Mouse (Mus musculus): ENCODE measurements at regions not wholly inside any gene's neighbourhood (a gene's known extent, or its start where the extent isn't known, plus 50 kb on each side); places are given as distances from the start of the nearest gene placed in this dataset.

DNA sequence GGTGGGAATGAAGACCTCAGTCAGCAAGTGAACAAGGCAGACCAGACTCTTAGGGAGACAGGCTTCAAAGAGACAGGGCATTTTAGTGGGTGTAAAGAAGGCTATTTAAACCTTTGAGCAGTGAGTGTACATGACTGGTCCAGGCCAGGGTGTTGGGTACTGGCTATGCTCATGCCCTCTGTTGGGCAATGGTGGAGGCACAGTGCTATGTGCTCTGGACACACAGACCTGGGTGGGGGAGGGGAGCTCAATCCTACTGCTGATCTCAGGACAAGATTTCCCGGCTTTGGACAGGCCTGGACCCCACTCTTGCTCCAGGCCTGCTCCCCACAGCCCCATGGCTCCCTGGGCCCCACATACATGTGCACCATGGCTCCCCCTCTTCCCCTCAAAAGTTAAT is 355.1 kb downstream of the Slc4a3 start:
- peak; percentile 43 for TF ChIP-seq CTCF (IDR thresholded peaks at IDR 0.05; ENCODE audit: low read depth)
- Histone ChIP-seq H3K36me3 (ENCODE audit: insufficient read depth, low read length) (no peaks in the 10 kb centered on the region), H3K27ac (no peak overlapping the region), H3K9me3 (ENCODE audit: low read length) (no peaks in the 10 kb centered on the region), H3K27me3 (ENCODE audit: insufficient read depth, low read length) (no peaks in the 10 kb centered on the region), H3K9ac (replicated peaks; ENCODE audit: low read length) (no peak overlapping the region), H3K4me1 (ENCODE audit: insufficient read depth, low read length) (no peaks in the 10 kb centered on the region), H3K4me2 (ENCODE audit: low read depth, low read length) (no peak overlapping the region), H3K4me3 (ENCODE audit: low read length) (no peak overlapping the region)
- no peak for ATAC-seq
- 40% methylated on average over 1 of the region's 1 CpGs for WGBS
- DNase-seq (ENCODE audit: low spot score) = peak; percentile 24

DNA sequence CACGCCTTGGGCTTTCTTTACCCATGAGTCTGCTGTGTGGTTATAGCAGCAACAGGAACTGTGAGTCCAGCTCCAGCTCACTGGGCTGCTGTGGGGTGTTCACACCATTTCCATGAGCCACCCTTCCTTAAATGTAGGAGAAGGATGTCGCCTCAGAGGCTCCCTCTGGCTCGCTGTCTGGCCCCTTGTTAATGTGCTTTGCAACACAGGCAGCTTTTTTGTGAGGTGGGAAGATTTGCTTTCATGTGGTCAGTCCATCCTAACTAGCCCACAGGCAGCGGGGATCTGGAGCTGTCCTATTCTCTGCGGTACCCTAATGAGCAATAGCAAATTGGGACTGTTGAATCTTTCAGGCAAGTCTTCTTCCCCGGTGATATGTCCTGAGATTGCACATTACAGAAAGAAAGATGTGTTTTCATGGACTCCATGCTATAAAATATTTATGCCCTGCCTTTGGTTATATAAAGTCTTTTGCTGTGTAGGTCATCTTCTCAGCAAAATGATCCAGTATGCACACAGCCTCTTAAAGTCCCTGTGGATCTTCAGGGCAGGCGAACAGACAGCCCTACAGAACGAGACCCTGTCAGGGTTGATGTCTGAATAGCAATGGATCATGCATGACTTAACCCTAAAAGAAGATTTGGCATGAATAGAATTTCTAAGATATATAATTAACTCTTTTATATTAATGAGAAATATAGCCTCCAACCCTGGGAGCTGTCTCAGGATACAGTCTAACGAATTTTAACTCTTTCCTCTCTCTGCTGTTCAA is 359.8 kb downstream of the Slc4a3 start:
- TF ChIP-seq CTCF (IDR thresholded peaks at IDR 0.05; ENCODE audit: low read depth) = no peak
- H3K9me3 ChIP-seq (ENCODE audit: low read length) = no peaks in the 10 kb centered on the region
- no peaks in the 10 kb centered on the region for H3K4me1 ChIP-seq (ENCODE audit: insufficient read depth, low read length)
- no peaks in the 10 kb centered on the region for H3K36me3 ChIP-seq (ENCODE audit: insufficient read depth, low read length)
- WGBS = 38% methylated on average over 9 of the region's 9 CpGs
- no peak overlapping the region for H3K4me3 ChIP-seq (ENCODE audit: low read length)
- DNase-seq (ENCODE audit: low spot score) (no peak), ATAC-seq (no peak)
- no peak overlapping the region for H3K9ac ChIP-seq (replicated peaks; ENCODE audit: low read length)
- H3K27ac ChIP-seq = no peak overlapping the region
- no peak overlapping the region for H3K4me2 ChIP-seq (ENCODE audit: low read depth, low read length)
- H3K27me3 ChIP-seq (ENCODE audit: insufficient read depth, low read length) = no peaks in the 10 kb centered on the region

DNA sequence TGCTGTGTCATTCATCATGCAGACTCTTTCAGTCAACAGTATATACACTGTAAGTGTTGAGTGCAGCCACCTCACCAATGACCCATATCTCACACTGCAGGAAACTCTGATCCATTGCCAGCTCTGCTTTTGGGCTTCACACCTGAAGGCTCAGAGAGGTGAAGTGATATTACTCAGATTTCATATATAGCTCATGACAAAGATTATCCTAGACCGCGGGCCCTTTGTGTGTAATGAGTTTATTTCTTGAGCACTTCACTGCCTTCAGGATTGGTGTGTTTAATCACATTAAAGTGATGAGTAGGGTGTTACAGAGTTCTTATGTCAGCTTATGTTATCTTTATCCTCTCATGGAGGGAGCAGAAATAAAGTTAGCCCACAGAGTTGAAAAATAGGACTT is 369.2 kb downstream of the Slc4a3 start:
- no peak for TF ChIP-seq CTCF (IDR thresholded peaks at IDR 0.05; ENCODE audit: low read depth)
- ATAC-seq = no peak

DNA sequence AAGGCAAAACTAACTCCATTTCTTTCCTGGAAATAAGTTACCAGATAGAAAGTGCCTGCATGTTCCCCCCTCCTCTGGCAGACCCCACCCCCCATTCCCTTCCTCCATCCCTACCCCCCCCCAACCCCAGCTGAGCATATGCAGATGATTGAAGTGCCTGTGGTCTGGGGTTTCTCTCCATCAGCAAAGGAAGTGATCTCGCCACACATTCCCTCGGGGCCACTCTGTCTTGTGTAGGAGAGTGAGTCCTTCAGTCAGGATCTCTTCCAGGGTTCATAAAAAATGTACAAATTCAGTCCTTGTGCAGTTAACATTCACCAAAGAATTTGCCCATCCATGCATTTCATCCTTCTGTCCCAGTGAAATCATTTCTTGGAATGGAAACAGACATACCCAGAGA is 370.1 kb downstream of the Slc4a3 start:
- H3K9me3 ChIP-seq (ENCODE audit: low read length) = no peaks in the 10 kb centered on the region
- H3K36me3 ChIP-seq (ENCODE audit: insufficient read depth, low read length) = no peaks in the 10 kb centered on the region
- H3K4me3 ChIP-seq (ENCODE audit: low read length) = no peak overlapping the region
- H3K4me2 ChIP-seq (ENCODE audit: low read depth, low read length) = no peak overlapping the region
- no peaks in the 10 kb centered on the region for H3K4me1 ChIP-seq (ENCODE audit: insufficient read depth, low read length)
- no peak for TF ChIP-seq CTCF (IDR thresholded peaks at IDR 0.05; ENCODE audit: low read depth)
- H3K27me3 ChIP-seq (ENCODE audit: insufficient read depth, low read length) = no peaks in the 10 kb centered on the region
- H3K27ac ChIP-seq = no peak overlapping the region
- WGBS = 50% methylated on average over 2 of the region's 2 CpGs
- ATAC-seq = no peak
- no peak for DNase-seq (ENCODE audit: low spot score)
- no peak overlapping the region for H3K9ac ChIP-seq (replicated peaks; ENCODE audit: low read length)

More for the DNA sequence above, 369.2 kb downstream of the Slc4a3 start:
- no peaks in the 10 kb centered on the region for H3K9me3 ChIP-seq (ENCODE audit: low read length)
- no peak overlapping the region for H3K4me3 ChIP-seq (ENCODE audit: low read length)
- H3K4me2 ChIP-seq (ENCODE audit: low read depth, low read length) = no peak overlapping the region
- WGBS = 89% methylated on average over 2 of the region's 2 CpGs
- H3K27me3 ChIP-seq (ENCODE audit: insufficient read depth, low read length) = no peaks in the 10 kb centered on the region
- DNase-seq (ENCODE audit: low spot score) = no peak
- H3K4me1 ChIP-seq (ENCODE audit: insufficient read depth, low read length) = no peaks in the 10 kb centered on the region
- no peaks in the 10 kb centered on the region for H3K36me3 ChIP-seq (ENCODE audit: insufficient read depth, low read length)
- no peak overlapping the region for H3K9ac ChIP-seq (replicated peaks; ENCODE audit: low read length)
- H3K27ac ChIP-seq = no peak overlapping the region

DNA sequence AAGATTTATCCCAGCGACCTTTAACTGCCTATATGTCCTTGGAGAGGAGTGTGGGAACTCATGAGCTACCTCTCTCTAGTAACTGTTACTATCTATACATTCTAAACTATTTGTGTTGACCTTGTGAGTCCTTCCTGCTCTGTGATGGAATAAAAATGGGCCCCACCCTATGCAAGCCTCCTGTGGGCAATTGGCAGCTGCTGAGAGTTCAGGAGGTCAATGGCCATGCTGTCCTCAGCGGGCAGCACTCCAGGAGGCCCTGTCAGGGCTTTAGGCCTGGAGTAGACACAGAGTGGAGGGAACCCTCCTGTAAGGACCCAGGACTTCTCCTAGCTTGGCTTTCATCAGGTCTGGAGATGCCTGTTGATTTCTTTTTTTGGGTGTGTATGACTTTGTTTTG is 373.1 kb downstream of the Slc4a3 start:
- no peak overlapping the region for H3K4me3 ChIP-seq (ENCODE audit: low read length)
- TF ChIP-seq CTCF (IDR thresholded peaks at IDR 0.05; ENCODE audit: low read depth) = no peak
- no peaks in the 10 kb centered on the region for H3K4me1 ChIP-seq (ENCODE audit: insufficient read depth, low read length)
- WGBS = 74% methylated on average over 2 of the region's 2 CpGs
- H3K27me3 ChIP-seq (ENCODE audit: insufficient read depth, low read length) = no peaks in the 10 kb centered on the region
- H3K9me3 ChIP-seq (ENCODE audit: low read length) = no peaks in the 10 kb centered on the region
- DNase-seq (ENCODE audit: low spot score) (no peak), ATAC-seq (no peak)
- H3K27ac ChIP-seq = no peak overlapping the region
- H3K4me2 ChIP-seq (ENCODE audit: low read depth, low read length) = no peak overlapping the region
- no peak overlapping the region for H3K9ac ChIP-seq (replicated peaks; ENCODE audit: low read length)
- no peaks in the 10 kb centered on the region for H3K36me3 ChIP-seq (ENCODE audit: insufficient read depth, low read length)

DNA sequence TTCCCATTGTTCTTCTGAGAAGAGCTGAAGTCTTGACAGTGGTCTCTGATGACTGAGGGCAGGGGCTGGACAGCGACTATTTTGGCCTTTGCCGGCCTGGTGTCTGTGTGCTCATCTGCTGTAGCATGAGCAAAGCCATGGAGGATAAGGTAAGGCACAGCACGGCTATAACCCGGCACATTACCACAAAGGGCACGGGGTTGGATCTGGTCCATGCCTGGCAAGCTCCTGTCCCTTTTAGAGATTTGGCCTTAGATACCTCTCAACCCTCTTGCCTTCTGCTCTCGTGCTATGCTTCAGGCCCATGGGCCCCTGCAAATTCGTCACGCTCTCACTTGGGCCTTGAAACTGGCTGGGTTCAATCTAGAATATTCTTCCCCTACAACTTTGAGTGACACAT is 379.0 kb downstream of the Slc4a3 start:
- Histone ChIP-seq H3K9ac (replicated peaks; ENCODE audit: low read length) (no peak overlapping the region), H3K4me3 (ENCODE audit: low read length) (no peak overlapping the region), H3K36me3 (ENCODE audit: insufficient read depth, low read length) (no peaks in the 10 kb centered on the region), H3K9me3 (ENCODE audit: low read length) (no peaks in the 10 kb centered on the region), H3K27ac (no peak overlapping the region), H3K4me2 (ENCODE audit: low read depth, low read length) (no peak overlapping the region), H3K27me3 (ENCODE audit: insufficient read depth, low read length) (no peaks in the 10 kb centered on the region), H3K4me1 (ENCODE audit: insufficient read depth, low read length) (no peaks in the 10 kb centered on the region)
- ATAC-seq (no peak), DNase-seq (ENCODE audit: low spot score) (no peak)
- no peak for TF ChIP-seq CTCF (IDR thresholded peaks at IDR 0.05; ENCODE audit: low read depth)
- WGBS = 66% methylated on average over 8 of the region's 8 CpGs

DNA sequence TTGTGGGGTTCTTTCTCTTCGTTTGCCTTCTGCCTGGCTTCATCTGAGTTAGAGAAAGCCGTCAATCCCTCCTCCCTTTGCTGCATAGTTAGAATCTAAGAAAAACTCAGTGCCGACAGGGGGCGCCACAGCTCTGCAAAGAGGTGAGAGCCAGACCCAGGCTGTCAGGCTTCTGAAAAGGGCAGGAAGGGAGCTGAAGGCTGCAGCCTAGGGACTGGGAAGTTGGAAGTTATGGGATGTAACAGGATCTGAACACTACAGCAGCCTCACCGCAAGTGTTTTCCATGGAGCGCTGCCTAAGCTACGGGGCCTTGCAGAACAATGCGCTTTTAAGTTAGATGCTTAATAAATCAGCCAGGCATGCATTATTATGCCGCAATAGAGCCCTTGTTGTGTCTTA is 379.7 kb downstream of the Slc4a3 start:
- H3K36me3 ChIP-seq (ENCODE audit: insufficient read depth, low read length) = no peaks in the 10 kb centered on the region
- DNase-seq (ENCODE audit: low spot score) = peak; percentile 97
- no peaks in the 10 kb centered on the region for H3K9me3 ChIP-seq (ENCODE audit: low read length)
- H3K27me3 ChIP-seq (ENCODE audit: insufficient read depth, low read length) = no peaks in the 10 kb centered on the region
- H3K4me1 ChIP-seq (ENCODE audit: insufficient read depth, low read length) = no peaks in the 10 kb centered on the region
- H3K4me2 ChIP-seq (ENCODE audit: low read depth, low read length) = peak overlapping the region; percentile 29; the same call in 1 of the 2 replicates
- no peak overlapping the region for H3K4me3 ChIP-seq (ENCODE audit: low read length)
- peak; percentile 87 for ATAC-seq
- H3K27ac ChIP-seq = no peak overlapping the region
- no peak overlapping the region for H3K9ac ChIP-seq (replicated peaks; ENCODE audit: low read length)
- WGBS = 3% methylated on average over 9 of the region's 9 CpGs
- TF ChIP-seq CTCF (IDR thresholded peaks at IDR 0.05; ENCODE audit: low read depth) = peak; percentile 93
